Mouse (Mus musculus) lung, postnatal 0 days (tissue): Measurements from ENCODE around the gene Gfap. TPM values are rescaled to one million over a fixed set of nuclear protein-coding genes. Genes with fewer than 3 reads are reported as not detected.
A peak's percentile ranks its signal among the peaks of the same experiment; 100 is the strongest.

ENCODE experiments used
- ATAC-seq: fragments of 200-750 bp; cut with Nextera tagmentation; 2 replicates; pipeline ENCODE4 v1.8.0; 2017; ENCODE audit warnings: moderate library complexity
- DNase-seq: peaks from one replicate; pipeline ENCODE4 v3.0.0-alpha.2; 2016; ENCODE audit warnings: low spot score
- H3K27ac ChIP-seq: fragments of 300-500 bp; sonication (generic); 2 replicates; pipeline ENCODE4 v1.5.1; 2014; ENCODE audit warnings: antibody characterized with exemption, mild to moderate bottlenecking, low read length, mixed read lengths
- H3K27me3 ChIP-seq: fragments of 300-500 bp; sonication (generic); replicated peaks from 2 replicates; pipeline ENCODE4 v1.6.1; 2014; ENCODE audit warnings: low read length, mixed read lengths; ENCODE audit not compliant: insufficient read depth
- H3K36me3 ChIP-seq: fragments of 300-500 bp; sonication (generic); 2 replicates; pipeline ENCODE4 v1.6.1; 2014; ENCODE audit warnings: low read length, mixed read lengths; ENCODE audit not compliant: insufficient read depth
- H3K4me1 ChIP-seq: fragments of 300-500 bp; sonication (generic); 2 replicates; pipeline ENCODE4 v1.6.1; 2014; ENCODE audit warnings: antibody characterized with exemption, low read depth, low read length, mixed read lengths; ENCODE audit not compliant: insufficient read depth
- H3K4me2 ChIP-seq: fragments of 300-500 bp; sonication (generic); replicated peaks from 2 replicates; pipeline ENCODE4 v1.6.1; 2014; ENCODE audit warnings: low read depth, mild to moderate bottlenecking, low read length, moderate library complexity, mixed read lengths
- H3K4me3 ChIP-seq: fragments of 300-500 bp; sonication (generic); 2 replicates; pipeline ENCODE4 v1.5.1; 2014; ENCODE audit warnings: low read depth, low read length
- H3K9ac ChIP-seq: fragments of 300-500 bp; sonication (generic); replicated peaks from 2 replicates; pipeline ENCODE4 v1.6.1; 2014; ENCODE audit warnings: low read depth, mild to moderate bottlenecking
- H3K9me3 ChIP-seq: fragments of 300-500 bp; sonication (generic); 2 replicates; pipeline ENCODE4 v1.6.1; 2016; ENCODE audit warnings: low read length, mixed read lengths
- CTCF ChIP-seq: IDR thresholded peaks from 2 replicates; pipeline ENCODE4 v1.5.1; 2016; ENCODE audit warnings: antibody characterized with exemption, mild to moderate bottlenecking
- EP300 ChIP-seq: IDR thresholded peaks from 2 replicates; pipeline ENCODE4 v1.6.1; 2016; ENCODE audit warnings: antibody characterized with exemption, mild to moderate bottlenecking, control low read depth
- WGBS: fragments of 180-500 bp; shearing (Covaris S2); extraction: QIAGEN DNeasy Blood & Tissue Kit; methylation state at CpG from one replicate; pipeline ENCODE4 v1.1.7; 2014; 5-methylcytosine and 5-hydroxymethylcytosine counted together
- polyA plus RNA-seq: library from polyadenylated mRNA; unstranded; fragments of >200 nt; fragmentation: Nextera tagmentation; extraction: Ambion mirVana; gene quantifications from 2 replicates; pipeline ENCODE4 v1.2.1, GENCODE M21; 2015

Gfap gene
- 0.05 and 0.12 TPM in 2 replicates for polyA plus RNA-seq

DNA sequence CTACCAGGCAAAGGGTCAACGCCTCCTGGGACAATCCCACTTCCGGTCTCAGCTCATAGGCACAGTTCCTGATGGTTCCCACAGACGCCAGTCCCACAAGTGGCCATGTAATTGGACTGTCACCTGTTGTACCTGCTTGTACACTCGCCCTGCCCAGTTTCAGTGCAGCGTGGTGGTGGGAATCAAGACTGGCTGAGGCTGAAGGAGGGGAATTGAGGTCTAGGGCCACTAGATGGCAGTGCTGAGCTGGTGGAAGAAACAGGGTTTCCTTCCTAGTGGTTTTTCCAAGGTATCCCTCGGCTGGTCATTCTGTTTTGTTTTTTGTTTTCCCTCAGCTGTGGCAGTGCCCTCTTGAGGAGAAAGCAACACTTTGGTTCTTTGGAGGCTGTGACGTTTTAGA lies at the start of gene Gfap:
Gene Gfap, minus strand, starts transcription at position 150 of the 400 bp plus-strand sequence.
- Histone ChIP-seq H3K4me2 (no peak within 1 kb of the TSS; the same call in 1 of the 2 replicates), H3K9ac (no peak within 1 kb of the TSS)

DNA sequence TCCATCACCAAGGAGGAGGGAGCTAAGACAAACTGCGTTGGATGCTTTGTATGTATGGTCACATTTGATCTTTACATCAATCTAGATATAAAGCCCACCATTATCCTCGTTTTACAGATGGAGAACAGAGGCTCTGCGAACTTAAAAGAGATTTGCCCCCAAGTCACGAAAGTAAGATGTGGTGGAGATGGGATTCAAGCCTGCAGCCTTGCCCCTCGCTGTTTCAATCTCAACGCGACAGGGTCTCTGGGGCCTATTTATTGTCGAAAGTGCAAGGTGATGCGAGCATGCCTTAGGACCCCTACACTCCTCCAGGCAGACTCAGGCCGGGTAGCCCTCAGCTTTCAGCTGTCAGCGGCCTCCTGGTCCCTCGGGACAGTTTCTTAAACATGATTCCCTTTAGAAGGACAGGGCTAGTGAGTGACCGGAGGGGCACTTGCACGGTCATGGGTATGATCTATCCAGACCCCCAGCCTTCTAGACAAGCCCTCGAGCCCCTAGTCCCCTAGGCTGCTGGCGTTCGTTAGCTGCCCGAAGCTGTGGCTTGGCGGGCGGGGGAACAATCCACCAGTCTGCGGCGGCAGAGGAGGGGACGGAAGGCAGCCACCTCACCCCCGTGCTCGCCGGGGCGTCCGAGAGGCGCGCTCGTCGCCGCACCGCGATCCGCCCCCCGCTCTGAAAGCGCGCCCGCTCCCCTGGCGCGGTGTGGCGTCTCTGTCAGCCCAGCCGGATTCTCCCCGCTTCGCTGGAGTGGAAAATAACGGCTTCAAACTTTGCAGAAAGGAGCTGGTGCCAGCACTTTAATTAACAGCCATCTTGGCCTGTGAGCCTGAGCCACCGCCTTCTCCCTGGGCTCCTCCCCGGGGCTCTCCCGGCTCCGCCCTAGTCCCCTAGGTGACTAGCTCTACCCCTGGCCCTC lies 47.6 kb upstream of the Gfap start:
- DNase-seq (peak; percentile 49), ATAC-seq (peak; percentile 33; the same call in 1 of the 2 replicates)
- Histone ChIP-seq H3K36me3 (no peaks in the 10 kb centered on the region), H3K27ac (no peak overlapping the region), H3K9ac (no peak overlapping the region), H3K9me3 (no peaks in the 10 kb centered on the region), H3K4me1 (peaks cover 6% of the 10 kb centered on the region), H3K27me3 (peaks cover 60% of the 10 kb centered on the region), H3K4me2 (peak overlapping the region; percentile 79), H3K4me3 (peak overlapping the region; percentile 43)
- 4% methylated on average over 49 of the region's 51 CpGs for WGBS
- TF ChIP-seq CTCF (no peak), EP300 (no peak)

More for the DNA sequence above, at the start of gene Gfap:
- DNase-seq (peak; percentile 93), ATAC-seq (peak; percentile 81)
- H3K4me1 ChIP-seq = no peaks in the 10 kb centered on the region
- H3K9me3 ChIP-seq = no peaks in the 10 kb centered on the region
- no peak within 1 kb of the TSS for H3K27ac ChIP-seq
- no peaks in the 10 kb centered on the region for H3K36me3 ChIP-seq
- 8% methylated on average over 7 of the region's 7 CpGs for WGBS
- no peak within 1 kb of the TSS for H3K4me3 ChIP-seq
- H3K27me3 ChIP-seq = 0 out of 2 replicates have a peak, but pooled peaks cover 6% of the 10 kb centered on the region
- peak; percentile 99 for TF ChIP-seq CTCF
- no peak for TF ChIP-seq EP300

- peaks cover 65% of the 10 kb centered on the region for H3K27me3 ChIP-seq
- H3K36me3 ChIP-seq = no peaks in the 10 kb centered on the region
- no peak for ATAC-seq
- 11% methylated on average over 8 of the region's 8 CpGs for WGBS
- DNase-seq = no peak
- peaks cover 6% of the 10 kb centered on the region for H3K4me1 ChIP-seq
- no peak overlapping the region for H3K27ac ChIP-seq
- TF ChIP-seq CTCF (peak; percentile 39), EP300 (no peak)
- no peak overlapping the region for H3K9ac ChIP-seq
- H3K9me3 ChIP-seq = no peaks in the 10 kb centered on the region
- H3K4me2 ChIP-seq = peak overlapping the region; percentile 54
- H3K4me3 ChIP-seq = peak overlapping the region; percentile 31
These were observed 46.3 kb upstream of the Gfap start for GRCm38 (mm10) chr11:102946992-102947343.

DNA sequence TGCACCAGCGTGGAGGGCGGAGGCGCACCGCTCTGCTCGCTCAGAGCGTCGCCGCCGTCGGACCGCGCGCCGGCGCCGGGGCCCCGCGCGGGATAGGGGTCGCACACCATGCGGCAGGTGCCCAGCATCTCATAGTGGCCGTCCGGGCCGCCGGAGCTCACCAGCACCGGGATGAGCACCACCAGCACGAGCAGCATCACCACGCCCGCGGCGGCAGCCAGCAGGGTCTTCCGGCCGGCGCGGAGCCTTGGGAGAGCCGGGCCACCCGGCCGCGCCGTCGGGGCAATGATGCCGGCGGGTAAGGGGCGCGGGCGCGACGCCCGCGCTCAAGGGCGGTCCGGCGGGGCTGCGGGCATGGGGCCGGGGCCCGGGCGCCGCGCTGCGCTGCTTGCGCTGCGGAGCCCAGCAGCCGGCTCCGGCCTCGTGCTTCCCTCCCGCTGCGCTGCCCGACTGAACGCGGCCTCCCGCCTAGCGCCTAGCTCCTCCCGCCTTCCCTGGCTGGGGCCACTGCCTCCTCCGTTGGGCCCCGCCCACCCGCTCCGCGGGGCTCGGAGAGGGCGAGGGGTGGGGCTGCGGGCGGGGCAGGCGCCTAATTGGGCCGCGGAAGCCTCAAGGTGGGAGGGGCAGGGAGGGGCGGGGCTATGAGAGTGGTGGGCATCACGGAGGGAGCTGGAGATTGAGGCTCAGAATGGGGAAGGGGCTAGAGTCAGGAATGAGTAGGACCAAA lies 45.7 kb upstream of the Gfap start, which contains the start of gene C1ql1:
Gene C1ql1, minus strand, starts transcription at position 424 of the 727 bp plus-strand sequence.
- no peaks in the 10 kb centered on the region for H3K9me3 ChIP-seq
- peaks cover 6% of the 10 kb centered on the region for H3K4me1 ChIP-seq
- H3K4me2 ChIP-seq = peak within 1 kb of the TSS; percentile 54
- H3K27me3 ChIP-seq = peaks cover 60% of the 10 kb centered on the region
- H3K36me3 ChIP-seq = no peaks in the 10 kb centered on the region
- DNase-seq (peak; percentile 94), ATAC-seq (peak; percentile 96)
- H3K27ac ChIP-seq = no peak within 1 kb of the TSS
- H3K9ac ChIP-seq = no peak within 1 kb of the TSS
- 2% methylated on average over 36 of the region's 87 CpGs for WGBS
- no peak for TF ChIP-seq EP300
- no peak for TF ChIP-seq CTCF
- peak within 1 kb of the TSS; percentile 31 for H3K4me3 ChIP-seq

GRCm38 (mm10) chr11:102945306-102946264 lies 44.9 kb upstream of the Gfap start:
- DNase-seq (no peak), ATAC-seq (no peak)
- peak overlapping the region; percentile 31 for H3K4me3 ChIP-seq
- no peaks in the 10 kb centered on the region for H3K9me3 ChIP-seq
- WGBS = 2% methylated on average over 54 of the region's 54 CpGs
- no peaks in the 10 kb centered on the region for H3K36me3 ChIP-seq
- peaks cover 6% of the 10 kb centered on the region for H3K4me1 ChIP-seq
- no peak overlapping the region for H3K9ac ChIP-seq
- H3K27me3 ChIP-seq = peaks cover 58% of the 10 kb centered on the region
- peak overlapping the region; percentile 54 for H3K4me2 ChIP-seq
- no peak overlapping the region for H3K27ac ChIP-seq
- no peak for TF ChIP-seq CTCF
- no peak for TF ChIP-seq EP300
